Mouse (Mus musculus) CH12F3 (cell line): ENCODE results near the gene Gga2.

Source experiments
- in situ Hi-C: fragments of 300-500 bp; cut with MboI; formaldehyde crosslinking; loops from 2 replicates; pipeline ENCODE4 v1.14.3; 2020; ENCODE audit warnings: low sequenced_read_pairs

The Gga2 gene

DNA sequence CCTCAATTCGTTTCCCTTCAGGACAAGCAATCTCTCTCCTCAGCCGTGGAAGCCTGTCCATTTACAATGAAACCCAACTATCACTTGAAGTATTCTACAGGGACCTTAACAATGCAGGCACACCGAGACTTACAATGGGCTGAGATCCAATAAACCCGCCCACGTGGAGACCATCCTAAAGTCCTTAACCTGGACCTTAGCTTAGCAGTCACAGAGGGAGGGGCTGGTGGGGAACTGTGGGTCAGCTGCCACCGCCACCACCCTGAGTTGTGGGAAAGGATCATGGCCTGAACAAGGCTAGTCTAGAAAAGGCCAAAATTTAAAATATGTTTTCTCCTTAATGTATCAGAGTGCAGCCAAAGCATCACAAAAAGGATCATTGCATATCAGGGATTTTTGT, 81.8 kb downstream of the Gga2 start:
- in situ Hi-C loops = no loop called here

DNA sequence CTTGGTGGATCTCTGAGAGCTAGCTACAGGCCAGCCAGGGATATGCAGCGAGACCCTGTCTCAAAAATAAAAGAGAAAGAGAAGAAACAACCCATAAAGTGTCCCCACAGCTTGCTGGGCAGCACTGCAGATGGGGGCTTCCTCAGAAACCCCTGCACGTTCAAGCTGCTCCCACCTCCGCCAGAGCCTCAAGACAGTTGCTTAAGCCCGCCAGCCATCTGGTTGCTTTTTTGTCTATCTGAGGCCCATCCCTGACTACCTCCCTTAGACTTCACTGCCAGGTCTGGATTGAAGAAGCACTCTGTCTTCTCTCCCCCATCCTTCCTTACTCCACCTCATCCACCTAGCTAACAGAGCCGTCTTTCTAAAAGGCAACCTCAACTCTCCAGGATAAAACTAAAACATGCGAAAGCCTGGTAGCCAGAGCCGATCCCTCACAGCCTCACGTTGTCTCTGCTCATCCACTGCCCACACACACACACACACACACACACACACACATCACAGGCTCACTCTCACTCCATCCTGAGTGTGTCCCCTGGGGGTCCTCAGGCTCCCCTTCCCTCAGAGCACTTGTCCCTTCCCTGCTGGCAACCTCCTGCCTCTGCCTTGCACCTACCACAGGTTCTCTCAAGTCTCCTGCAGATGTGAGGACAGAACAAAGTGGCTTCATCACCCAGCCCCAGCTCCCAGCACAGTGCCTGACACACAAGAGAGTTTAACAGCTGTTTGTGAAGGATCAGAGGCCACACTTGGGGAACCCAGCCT, 82.7 kb downstream of the Gga2 start:
- in situ Hi-C loops = no loop called here

DNA sequence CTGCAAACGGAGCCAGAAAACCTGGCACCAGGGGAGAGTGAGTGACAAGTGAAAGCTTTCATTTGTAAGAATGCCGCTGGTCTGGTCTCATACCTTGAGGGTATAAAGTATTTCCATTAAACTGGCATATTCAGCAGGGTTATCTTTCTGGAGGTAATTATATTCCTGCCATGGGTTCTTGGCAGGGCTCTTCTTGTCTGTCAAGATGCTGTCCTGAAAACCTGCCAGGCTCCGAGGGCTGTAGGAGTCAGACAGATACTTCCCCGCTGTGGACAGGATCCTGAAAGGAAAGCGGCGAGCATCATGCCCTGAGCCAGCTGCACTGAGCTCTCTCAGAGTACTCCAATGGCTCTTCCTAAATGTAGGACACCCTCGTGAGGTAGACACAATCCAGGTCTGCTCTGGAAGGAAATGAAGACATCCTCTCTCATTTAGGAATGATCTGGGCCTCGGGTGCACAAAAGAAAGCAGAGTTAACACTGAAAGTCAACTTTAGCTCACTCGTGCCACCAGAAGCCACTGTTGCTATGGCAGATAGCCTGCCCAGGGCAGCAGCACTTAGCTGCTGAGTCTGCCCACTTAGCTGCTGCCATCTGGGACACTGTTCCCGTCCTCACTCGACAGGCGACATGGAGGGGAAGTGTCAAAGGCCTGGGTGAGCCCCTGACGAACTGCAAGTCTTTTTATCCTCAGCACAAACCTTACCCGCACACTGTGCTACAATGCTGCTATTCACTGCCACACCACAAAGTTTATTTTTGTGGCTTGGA, 84.0 kb downstream of the Gga2 start:
- in situ Hi-C loops = no loop called here
